Mouse (Mus musculus) B cell, adult 2 months (primary cell): Measurements from ENCODE around the gene Sdhc.
A peak's percentile ranks its signal among the peaks of the same experiment; 100 is the strongest.
"Not testable (repeated sequence)": the region's sequence is repeated elsewhere in the genome, so short reads cannot be mapped to it uniquely, and the experiment has no call there.

Experiments
- DNase-seq, 2 experiments: peaks; one replicate each; pipeline ENCODE4 v3.0.0; 2022

Sdhc gene

GRCm38 (mm10) chr1:171165629-171166345, 15.4 kb upstream of the Sdhc start:
- DNase-seq = no peak

- DNase-seq = peak in 1 of 2 experiments; percentile 12
Observed at GRCm38 (mm10) chr1:171164258-171164657, 13.9 kb upstream of the Sdhc start.

GRCm38 (mm10) chr1:171162526-171162925, 12.1 kb upstream of the Sdhc start:
- DNase-seq = no peak

GRCm38 (mm10) chr1:171159485-171159975, 9.1 kb upstream of the Sdhc start:
- peak; percentile 29 to 31 for DNase-seq

GRCm38 (mm10) chr1:171157965-171158364, 7.6 kb upstream of the Sdhc start:
- no peak for DNase-seq

- DNase-seq = no peak
Observed at GRCm38 (mm10) chr1:171156644-171157043, 6.2 kb upstream of the Sdhc start.

GRCm38 (mm10) chr1:171151966-171152365, 1.6 kb upstream of the Sdhc start:
- no peak for DNase-seq

GRCm38 (mm10) chr1:171150838-171151391, 512 bp upstream of the Sdhc start:
- no peak for DNase-seq

- peak in 1 of 2 experiments; percentile 12 for DNase-seq
Observed at GRCm38 (mm10) chr1:171142981-171143380, 7.4 kb downstream of the Sdhc start.

GRCm38 (mm10) chr1:171137486-171138155, 12.8 kb downstream of the Sdhc start:
- not testable (repeated sequence) for DNase-seq

- DNase-seq = no peak
Observed at GRCm38 (mm10) chr1:171135600-171135999, 14.8 kb downstream of the Sdhc start.

GRCm38 (mm10) chr1:171130971-171131370, 19.4 kb downstream of the Sdhc start:
- no peak for DNase-seq

GRCm38 (mm10) chr1:171129251-171129650, 21.2 kb downstream of the Sdhc start:
- DNase-seq = no peak

GRCm38 (mm10) chr1:171124398-171124797, 26.0 kb downstream of the Sdhc start:
- DNase-seq = no peak

- peak; percentile 24 to 43 for DNase-seq
Observed at GRCm38 (mm10) chr1:171122932-171123331, 27.5 kb downstream of the Sdhc start.

- DNase-seq = no peak
Observed at GRCm38 (mm10) chr1:171121839-171122238, 28.6 kb downstream of the Sdhc start.

GRCm38 (mm10) chr1:171120893-171121292, 29.5 kb downstream of the Sdhc start:
- no peak for DNase-seq

- no peak for DNase-seq
Observed at GRCm38 (mm10) chr1:171119405-171119804, 31.0 kb downstream of the Sdhc start.

GRCm38 (mm10) chr1:171118996-171119395, 31.4 kb downstream of the Sdhc start:
- DNase-seq = no peak

- DNase-seq = peak; percentile 71 to 77
Observed at GRCm38 (mm10) chr1:171118269-171118684, 32.1 kb downstream of the Sdhc start.

- no peak for DNase-seq
Observed at GRCm38 (mm10) chr1:171116280-171116679, 34.1 kb downstream of the Sdhc start.

GRCm38 (mm10) chr1:171113873-171114299, 36.5 kb downstream of the Sdhc start, which contains the start of gene Cfap126:
Cfap126 (plus strand) TSS chr1:171113918.
- DNase-seq = peak; percentile 46 to 57

- no peak for DNase-seq
Observed at GRCm38 (mm10) chr1:171112986-171113385, 37.4 kb downstream of the Sdhc start.
